ENCODE assay signal across 10 mouse cellular contexts in the genomic region with DNA sequence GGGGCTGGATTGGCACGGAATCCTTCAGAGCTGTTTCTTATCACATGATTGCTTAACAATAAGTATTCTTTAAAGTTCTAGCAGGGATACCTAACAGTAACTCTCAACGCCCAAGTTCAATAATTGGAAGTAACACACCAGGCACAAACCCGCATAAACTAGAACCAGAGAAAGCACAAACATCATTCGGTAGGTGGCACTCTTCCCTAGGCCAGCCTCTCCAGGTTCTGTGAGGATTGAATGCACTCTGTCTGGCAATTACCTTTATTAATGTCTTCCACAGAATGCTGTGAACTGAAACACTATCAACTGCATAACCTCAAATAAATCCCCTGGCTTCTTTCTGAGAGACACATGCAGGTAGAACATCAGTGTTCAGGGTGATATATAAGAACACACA.
DNase-seq lines count a peak whose midpoint lies in the region; ATAC-seq and TF ChIP-seq lines count a peak whose summit lies in the region.
"Had no signal": no experiment of that assay in that cellular context is flagged by ENCODE, and none has a peak within 500 bp of the region (broad histone marks: within the 10 kb centered on the region; RNA-seq: fewer than 3 reads in every experiment).

No protein-coding gene starts in this region.

- no peak overlapping the region for H3K27ac ChIP-seq in lung, postnatal 0 days (ENCODE audit: low read length)
- H3K27ac ChIP-seq in hindbrain, embryonic 14.5 days: no peak overlapping the region
- no peak overlapping the region for H3K27ac ChIP-seq in midbrain, postnatal 0 days (ENCODE audit: low read depth, low read length)
- H3K27ac ChIP-seq: hindbrain, embryonic 15.5 days; midbrain, embryonic 12.5 days had no signal

- peak; percentile 47 for TF ChIP-seq CTCF in lung, postnatal 0 days (IDR thresholded peaks at IDR 0.05)
- peak; percentile 75 for TF ChIP-seq CTCF in midbrain, postnatal 0 days (IDR thresholded peaks at IDR 0.05)

- no peak for ATAC-seq in lung, postnatal 0 days
- ATAC-seq in hindbrain, embryonic 14.5 days (ENCODE audit: low FRiP score): peak; percentile 48; the same call in 1 of the 2 replicates
- ATAC-seq in midbrain, postnatal 0 days (ENCODE audit: low FRiP score): no peak

- H3K9me3 ChIP-seq in lung, postnatal 0 days (ENCODE audit: low read length): no peaks in the 10 kb centered on the region
- no peaks in the 10 kb centered on the region for H3K9me3 ChIP-seq in hindbrain, embryonic 14.5 days (ENCODE audit: control insufficient read depth, low read length)
- no peaks in the 10 kb centered on the region for H3K9me3 ChIP-seq in midbrain, postnatal 0 days (ENCODE audit: low read length)
- H3K9me3 ChIP-seq: hindbrain, embryonic 15.5 days; midbrain, embryonic 12.5 days had no signal

- 61% methylated on average over 4 of the region's 4 CpGs for WGBS in lung, postnatal 0 days
- WGBS in hindbrain, embryonic 14.5 days: 63% methylated on average over 4 of the region's 4 CpGs
- 59% methylated on average over 4 of the region's 4 CpGs for WGBS in midbrain, postnatal 0 days

- peak; percentile 23 to 29 for DNase-seq in cerebellum, adult 18-20 months
- DNase-seq in cerebellum, adult 11-12 months: no peak
- DNase-seq in lung, postnatal 0 days (ENCODE audit: low spot score): no peak
- DNase-seq in lung, postnatal 14 days: no peak
- peak; percentile 62 for DNase-seq in hindbrain, embryonic 14.5 days (ENCODE audit: low spot score)
- peak; percentile 72 for DNase-seq in midbrain, postnatal 0 days (ENCODE audit: low spot score)
- no peak for DNase-seq in neural tube, embryonic 10.5 days (ENCODE audit: extremely low spot score, low spot score)
- no peak for DNase-seq in urinary bladder, postnatal 10 days (ENCODE audit: low spot score)

- H3K4me3 ChIP-seq in lung, postnatal 0 days (ENCODE audit: low read depth, low read length): no peak overlapping the region
- H3K4me3 ChIP-seq in hindbrain, embryonic 14.5 days (replicated peaks; ENCODE audit: low read length): no peak overlapping the region
- no peak overlapping the region for H3K4me3 ChIP-seq in midbrain, postnatal 0 days (ENCODE audit: low read depth, low read length)
- H3K4me3 ChIP-seq: hindbrain, embryonic 15.5 days; midbrain, embryonic 12.5 days had no signal

- no peaks in the 10 kb centered on the region for H3K27me3 ChIP-seq in lung, postnatal 0 days (replicated peaks; ENCODE audit: insufficient read depth, low read length)
- no peaks in the 10 kb centered on the region for H3K27me3 ChIP-seq in hindbrain, embryonic 14.5 days (ENCODE audit: control insufficient read depth, insufficient read depth, low read length)
- no peaks in the 10 kb centered on the region for H3K27me3 ChIP-seq in midbrain, postnatal 0 days (ENCODE audit: insufficient read depth, low read length)
- H3K27me3 ChIP-seq: hindbrain, embryonic 15.5 days; midbrain, embryonic 12.5 days had no signal

- H3K4me2 ChIP-seq in lung, postnatal 0 days (replicated peaks; ENCODE audit: low read depth, low read length): no peak overlapping the region
- H3K4me2 ChIP-seq in hindbrain, embryonic 14.5 days (replicated peaks): no peak overlapping the region
- H3K4me2 ChIP-seq in midbrain, postnatal 0 days (ENCODE audit: low read depth, low read length, poor library complexity, severe bottlenecking): no peak overlapping the region
- H3K4me2 ChIP-seq: hindbrain, embryonic 15.5 days; midbrain, embryonic 12.5 days had no signal

- no peaks in the 10 kb centered on the region for H3K36me3 ChIP-seq in lung, postnatal 0 days (ENCODE audit: insufficient read depth, low read length)
- H3K36me3 ChIP-seq in hindbrain, embryonic 14.5 days (replicated peaks; ENCODE audit: control insufficient read depth, insufficient read depth): no peaks in the 10 kb centered on the region
- H3K36me3 ChIP-seq in midbrain, postnatal 0 days (ENCODE audit: insufficient read depth, low read length): no peaks in the 10 kb centered on the region
- H3K36me3 ChIP-seq: hindbrain, embryonic 15.5 days; midbrain, embryonic 12.5 days had no signal

- no peak for TF ChIP-seq EP300 in lung, postnatal 0 days (IDR thresholded peaks at IDR 0.05)

- no peak overlapping the region for H3K9ac ChIP-seq in lung, postnatal 0 days (replicated peaks; ENCODE audit: low read depth)
- H3K9ac ChIP-seq in hindbrain, embryonic 14.5 days: no peak overlapping the region
- no peak overlapping the region for H3K9ac ChIP-seq in midbrain, postnatal 0 days (replicated peaks; ENCODE audit: low read length, poor library complexity, severe bottlenecking)
- H3K9ac ChIP-seq: hindbrain, embryonic 15.5 days; midbrain, embryonic 12.5 days had no signal

- no peaks in the 10 kb centered on the region for H3K4me1 ChIP-seq in lung, postnatal 0 days (ENCODE audit: insufficient read depth, low read depth, low read length)
- H3K4me1 ChIP-seq in hindbrain, embryonic 14.5 days (replicated peaks; ENCODE audit: control insufficient read depth, insufficient read depth, low read length): 0 out of 2 replicates have a peak, but pooled peaks cover 5% of the 10 kb centered on the region
- H3K4me1 ChIP-seq in midbrain, postnatal 0 days (ENCODE audit: insufficient read depth, low read length): no peaks in the 10 kb centered on the region
- H3K4me1 ChIP-seq: midbrain, embryonic 12.5 days had no signal

Comparison
In these comparisons a context has a peak if more than half of its experiments do, and no peak if none do; other contexts are left out.
1. DNase-seq: peak in cerebellum, adult 18-20 months (2 of 2), hindbrain, embryonic 14.5 days (single experiment) and midbrain, postnatal 0 days (single experiment); none in cerebellum, adult 11-12 months (single experiment), lung, postnatal 0 days (single experiment), lung, postnatal 14 days (single experiment), neural tube, embryonic 10.5 days (single experiment) and urinary bladder, postnatal 10 days (single experiment).